Mouse (Mus musculus): ENCODE data around the gene Olfr453.

Olfr453 gene

DNA sequence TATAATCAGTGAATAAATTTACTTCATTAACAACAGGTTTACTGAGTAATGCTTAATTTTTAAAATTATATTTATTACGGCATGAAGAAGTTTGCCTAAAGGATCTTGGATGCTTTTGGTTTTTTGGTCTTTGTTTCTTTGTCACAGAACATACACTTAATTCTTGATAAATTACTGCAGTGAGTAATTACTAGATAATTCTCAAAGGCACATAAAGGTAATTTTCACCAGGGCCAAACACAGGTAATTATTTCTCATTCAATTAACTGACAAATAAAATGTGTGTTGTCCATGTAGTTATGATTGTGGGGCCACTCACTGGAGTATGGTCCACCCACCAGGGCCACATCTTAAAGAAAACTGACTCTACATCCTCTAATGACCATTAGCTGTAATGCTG, at the start of gene Olfr453:
Olfr453 (plus strand) TSS at position 301 of the 400 bp plus-strand sequence.
- no peak for DNase-seq

DNA sequence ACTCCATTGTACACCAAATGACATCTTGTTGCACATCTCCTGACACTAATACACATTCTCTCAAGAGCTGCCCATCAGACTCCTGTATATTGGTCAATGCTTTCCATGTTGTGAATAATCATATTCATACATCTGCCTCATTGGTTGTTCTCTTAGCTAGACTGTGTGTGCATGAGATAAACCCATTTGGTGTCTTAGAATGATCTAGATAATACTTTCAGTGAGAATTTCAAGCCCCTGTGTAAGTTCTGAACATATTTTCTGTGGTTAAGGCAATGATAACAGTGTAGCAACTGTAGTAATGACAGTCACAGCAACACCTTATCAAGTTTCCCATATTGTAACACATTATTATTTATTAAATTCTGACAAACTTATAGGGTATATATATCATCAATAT, 49.4 kb upstream of the Olfr453 start:
- DNase-seq = no peak

DNA sequence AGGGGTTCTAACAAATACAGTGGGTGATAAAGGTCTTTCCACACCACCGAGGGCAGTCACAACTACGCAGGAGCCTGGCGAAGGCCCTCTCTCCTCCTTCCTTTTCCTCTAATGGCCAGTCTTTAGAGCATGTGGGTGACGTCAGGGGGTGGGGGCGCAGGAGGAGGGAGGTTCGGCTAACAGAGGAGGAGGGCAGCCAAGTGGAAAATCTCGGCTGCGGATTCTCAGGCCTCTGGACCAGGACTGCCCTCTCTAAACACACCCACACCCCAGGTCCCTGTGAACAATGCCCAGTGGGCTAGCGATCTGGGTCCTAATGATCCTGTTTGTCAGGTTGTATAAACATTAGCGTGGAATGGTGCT, 47.0 kb upstream of the Olfr453 start:
- DNase-seq = peak; percentile 78

DNA sequence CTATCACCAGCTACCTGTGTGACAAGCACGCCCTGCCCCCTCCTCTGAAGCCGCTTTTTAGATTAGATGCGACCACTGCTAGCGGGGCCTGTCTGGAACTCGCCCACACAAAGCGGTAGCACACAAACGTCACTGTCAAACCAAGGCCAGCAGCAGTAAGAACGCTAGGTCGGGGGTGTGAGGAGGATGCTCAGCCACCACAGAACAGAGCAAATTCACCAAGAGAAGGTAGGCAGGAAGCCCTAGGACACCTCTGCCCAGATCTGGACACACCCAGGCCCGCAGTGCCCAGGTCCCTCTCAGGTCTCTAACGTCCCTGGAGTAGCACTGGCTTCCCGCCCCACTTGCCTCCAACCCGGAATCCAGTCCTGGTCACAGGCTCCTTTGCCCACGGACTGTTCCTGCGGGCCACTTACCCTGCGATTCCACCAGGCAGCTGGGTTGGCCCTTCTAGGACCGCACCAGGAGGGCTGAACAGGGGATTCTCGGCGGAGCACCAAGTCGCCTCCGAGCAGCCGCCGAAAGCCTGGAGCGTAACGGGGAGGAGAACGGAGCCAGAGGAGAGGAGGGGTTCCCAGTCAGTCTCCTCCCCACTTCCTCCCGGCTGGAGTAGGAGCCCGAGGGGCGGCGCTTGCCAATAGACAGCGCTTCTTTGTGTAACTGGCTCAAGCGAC, 46.5 kb upstream of the Olfr453 start:
- DNase-seq = peak; percentile 80

DNA sequence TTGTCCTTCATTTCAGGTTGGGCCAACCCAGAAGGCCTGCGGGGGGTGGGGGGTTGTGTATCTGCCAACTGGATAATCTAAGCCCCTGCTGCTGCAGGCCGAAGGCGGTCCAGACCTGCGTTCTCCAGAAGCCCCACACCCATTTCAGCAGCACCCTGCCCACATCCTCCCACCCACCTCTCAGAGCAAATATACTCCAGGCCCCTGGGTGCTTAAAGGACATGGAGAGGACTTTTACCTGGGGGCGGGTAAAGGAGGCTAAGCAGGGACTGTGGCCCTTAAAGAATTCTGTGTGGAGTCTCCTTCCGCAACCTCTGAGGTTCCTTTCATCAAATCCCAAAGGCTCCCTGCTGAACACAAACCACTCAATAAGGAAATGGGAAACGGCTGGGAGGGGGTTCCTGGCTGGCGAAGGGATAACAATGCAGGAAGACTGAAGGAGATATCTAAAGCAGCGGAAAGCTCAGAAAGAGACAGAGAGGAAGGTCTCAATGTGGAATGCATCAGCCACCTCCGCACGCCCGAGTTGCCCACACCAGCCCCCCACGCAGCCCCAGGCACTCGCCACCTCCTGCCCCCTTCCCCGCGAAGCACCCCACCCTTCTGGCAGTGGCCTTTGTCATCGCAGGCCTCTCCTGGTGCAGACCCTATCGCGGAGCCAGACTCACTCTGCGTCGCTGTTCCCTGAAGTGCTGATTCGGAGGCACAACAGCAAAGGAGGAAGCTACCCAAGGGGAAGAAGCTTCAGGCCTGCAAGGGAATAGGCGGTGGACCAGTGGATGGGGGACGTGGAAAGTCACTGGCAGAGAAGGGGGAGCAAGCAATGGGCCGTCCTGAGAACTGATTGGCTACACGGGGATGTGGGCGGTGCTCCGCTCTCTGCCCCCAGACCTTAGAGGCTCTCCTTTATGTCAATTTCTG, 29.6 kb upstream of the Olfr453 start, which contains the start of gene Tcaf1:
Tcaf1 (minus strand) TSS at position 798 of the 921 bp plus-strand sequence.
- DNase-seq = peak; percentile 88

DNA sequence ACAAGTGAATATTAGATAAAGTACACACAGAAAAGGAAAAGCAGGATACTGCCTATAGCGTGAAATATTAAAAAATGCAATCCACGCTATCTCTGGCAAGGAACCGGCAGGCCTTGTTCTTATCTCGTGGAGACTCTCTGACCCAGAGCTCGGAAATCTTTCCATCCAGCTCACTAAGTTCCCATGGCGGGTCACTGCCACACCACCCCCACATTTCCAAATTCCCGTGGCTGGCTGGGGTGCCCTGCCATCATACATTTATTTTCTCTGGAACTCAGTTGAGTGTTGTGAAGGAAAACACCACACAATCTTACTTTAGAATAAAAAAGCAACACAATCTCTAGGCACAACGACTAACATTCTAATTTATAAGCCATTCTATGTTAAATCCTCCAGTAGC, 24.5 kb upstream of the Olfr453 start:
- DNase-seq = no peak

DNA sequence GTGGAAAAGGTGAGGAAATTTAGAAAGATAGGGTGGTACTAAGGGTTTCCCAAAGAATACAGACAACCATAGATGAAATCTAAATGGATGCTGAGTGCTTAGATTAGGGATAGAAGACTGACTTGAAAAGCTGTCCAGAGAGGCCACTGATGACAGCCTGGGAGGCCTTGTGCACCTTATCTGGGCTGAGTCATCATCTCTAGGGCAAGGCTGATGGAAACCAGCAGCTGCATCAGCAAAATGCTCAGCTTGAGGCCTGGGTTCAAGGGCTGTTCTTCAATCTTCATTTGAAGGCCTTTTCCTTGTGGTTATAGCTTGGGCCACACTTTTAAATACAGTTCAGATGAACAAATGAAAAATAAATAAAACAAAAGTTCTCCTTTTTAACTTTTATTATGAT, 21.2 kb upstream of the Olfr453 start:
- DNase-seq = no peak

DNA sequence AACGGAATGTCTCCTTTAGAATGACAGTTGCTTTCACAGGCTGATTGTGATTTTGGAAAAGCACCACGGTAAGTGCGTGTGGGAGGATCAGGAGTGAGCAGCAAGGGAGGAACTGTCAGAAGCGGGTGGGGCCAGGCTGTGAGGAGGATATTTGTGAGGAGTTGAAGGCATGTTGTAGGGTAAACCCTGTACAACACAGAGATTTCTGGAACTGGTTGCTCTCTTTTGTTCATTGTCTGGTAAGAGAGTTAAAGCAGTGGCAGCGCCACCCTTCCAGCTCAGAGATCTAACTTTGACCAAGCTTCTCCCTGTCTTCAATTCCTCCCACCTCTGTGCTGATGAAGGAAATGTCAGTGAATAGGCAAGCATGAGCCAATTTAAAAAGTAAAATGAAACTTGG, 3.1 kb downstream of the Olfr453 start:
- DNase-seq = no peak

DNA sequence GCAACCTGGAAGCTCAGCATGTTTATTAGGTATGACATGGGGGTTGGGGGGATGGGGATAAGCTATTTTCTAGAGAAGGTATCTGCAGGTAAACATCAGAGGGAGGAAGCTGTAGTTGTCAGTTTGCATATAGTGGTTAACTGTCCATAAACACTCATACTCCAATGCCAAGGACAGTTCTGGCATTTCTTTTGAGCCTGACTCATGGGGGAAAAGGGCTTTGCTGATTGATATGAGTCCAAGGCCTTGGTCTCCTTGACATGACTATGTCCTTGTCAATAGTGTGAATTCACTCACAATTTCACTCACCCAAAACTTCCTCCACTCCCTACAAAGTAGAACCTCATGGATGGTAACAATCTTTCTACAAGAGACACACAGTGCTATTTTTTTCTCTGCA, 8.7 kb downstream of the Olfr453 start:
- DNase-seq = no peak

DNA sequence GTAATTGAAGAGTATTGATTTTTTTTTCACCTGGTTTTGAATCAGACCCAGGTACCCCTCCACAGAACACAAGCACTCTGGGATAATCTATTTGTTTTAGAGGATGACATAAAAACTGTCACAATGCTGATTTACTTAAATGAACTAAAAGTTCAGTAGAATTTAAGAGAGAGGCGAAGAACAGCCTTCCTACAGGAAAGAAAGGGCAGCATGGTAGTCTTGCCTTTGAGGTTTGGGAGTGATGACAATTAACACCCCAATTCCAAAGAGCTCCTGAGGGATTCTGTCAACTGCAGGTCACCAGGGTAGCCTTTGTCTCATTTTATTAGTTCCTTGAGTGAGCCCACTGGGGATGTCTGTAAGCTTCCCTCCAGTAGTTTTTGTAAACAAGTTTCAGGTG, 16.9 kb downstream of the Olfr453 start, which contains the start of gene Olfr38:
Olfr38 (plus strand) TSS at position 301 of the 400 bp plus-strand sequence.
- DNase-seq = no peak

DNA sequence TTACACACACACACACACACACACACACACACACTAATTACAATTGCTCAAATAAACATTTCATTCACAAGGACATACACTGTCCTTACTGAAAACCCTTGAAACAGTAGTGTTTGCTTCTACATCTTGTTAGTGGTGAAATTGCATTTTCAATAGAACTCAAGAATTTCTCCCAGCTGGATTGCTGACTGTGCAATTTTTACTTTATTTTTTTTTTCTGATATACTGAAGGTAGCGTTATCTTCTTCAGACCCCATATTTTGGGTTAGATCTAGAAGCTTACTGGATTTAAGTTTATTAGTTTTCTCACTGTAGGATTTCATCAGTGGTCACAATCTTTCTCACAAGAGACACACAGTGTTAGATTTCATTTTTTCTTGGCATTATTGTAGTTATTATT, 37.9 kb downstream of the Olfr453 start:
- DNase-seq = no peak

DNA sequence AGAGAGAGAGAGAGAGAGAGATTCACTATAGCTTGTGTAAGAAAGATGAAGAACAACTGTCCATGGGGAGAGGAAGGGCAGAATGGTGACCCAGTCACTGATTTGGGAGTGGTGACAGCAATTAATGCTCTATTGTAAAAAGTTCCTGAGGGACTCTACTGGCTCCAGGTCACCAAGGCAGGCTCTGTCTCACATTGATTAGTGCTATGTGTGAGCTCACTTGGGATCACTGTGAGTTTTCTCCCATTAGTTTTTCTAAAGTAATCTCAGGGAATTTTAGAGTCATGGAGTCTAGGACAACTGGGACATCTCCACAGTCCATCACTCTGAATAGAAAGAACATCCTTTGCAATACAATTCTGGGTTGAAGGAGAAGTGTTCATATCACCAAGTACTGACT, 45.6 kb downstream of the Olfr453 start, which contains the start of gene Olfr452:
Olfr452 (plus strand) TSS at position 301 of the 400 bp plus-strand sequence.
- DNase-seq = no peak

DNA sequence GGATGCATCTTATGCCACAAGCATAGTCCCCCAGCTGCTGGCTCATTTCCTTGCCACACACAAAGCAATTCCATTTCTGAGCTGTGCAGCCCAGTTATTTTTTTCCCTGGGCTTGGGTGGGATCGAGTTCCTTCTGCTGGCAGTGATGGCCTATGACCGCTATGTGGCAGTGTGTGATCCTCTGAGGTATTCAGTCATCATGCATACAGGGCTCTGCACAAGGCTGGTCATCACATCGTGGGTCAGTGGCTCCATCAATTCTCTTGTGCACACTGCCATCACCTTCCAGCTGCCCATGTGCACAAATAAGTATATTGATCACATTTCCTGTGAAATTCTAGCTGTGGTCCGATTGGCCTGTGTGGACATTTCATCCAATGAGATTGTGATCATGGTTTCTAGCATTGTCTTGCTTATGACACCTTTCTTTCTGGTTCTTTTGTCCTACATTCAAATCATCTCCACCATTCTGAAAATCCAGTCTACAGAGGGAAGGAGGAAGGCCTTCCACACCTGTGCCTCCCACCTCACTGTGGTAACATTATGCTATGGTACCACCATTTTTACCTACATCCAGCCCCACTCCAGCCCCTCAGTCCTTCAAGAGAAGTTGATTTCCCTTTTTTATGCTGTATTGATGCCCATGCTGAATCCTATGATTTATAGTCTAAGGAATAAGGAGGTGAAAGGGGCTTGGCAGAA, 51.2 kb downstream of the Olfr453 start:
- no peak for DNase-seq

DNA sequence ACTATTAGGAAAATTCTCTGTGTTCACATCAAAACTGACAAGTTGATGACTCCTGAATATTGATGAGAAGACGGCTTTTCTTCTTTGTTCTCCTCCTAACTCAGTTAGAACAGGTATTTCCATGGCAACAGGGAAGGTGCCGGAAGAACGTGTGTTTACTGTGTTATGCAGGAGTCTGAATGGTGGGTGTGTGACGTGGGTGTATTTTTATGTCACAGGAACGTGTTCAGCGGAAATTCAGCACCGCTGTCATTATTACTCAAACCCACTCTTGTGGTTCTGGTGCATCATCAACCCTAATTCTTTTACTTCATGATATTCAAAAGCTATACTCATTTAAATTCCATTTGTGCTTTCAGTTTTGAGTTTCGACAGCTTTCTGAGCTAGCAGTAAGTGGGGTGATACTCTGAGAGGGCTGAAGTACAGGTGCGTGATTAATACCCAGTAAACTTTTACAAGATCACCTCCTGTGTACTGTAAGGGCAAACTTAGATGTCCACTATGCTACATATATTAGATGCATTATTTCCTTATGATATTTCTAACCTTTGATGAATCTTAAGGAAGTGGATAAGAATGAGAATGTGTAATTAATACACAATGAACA, 51.9 kb downstream of the Olfr453 start:
- DNase-seq = no peak

DNA sequence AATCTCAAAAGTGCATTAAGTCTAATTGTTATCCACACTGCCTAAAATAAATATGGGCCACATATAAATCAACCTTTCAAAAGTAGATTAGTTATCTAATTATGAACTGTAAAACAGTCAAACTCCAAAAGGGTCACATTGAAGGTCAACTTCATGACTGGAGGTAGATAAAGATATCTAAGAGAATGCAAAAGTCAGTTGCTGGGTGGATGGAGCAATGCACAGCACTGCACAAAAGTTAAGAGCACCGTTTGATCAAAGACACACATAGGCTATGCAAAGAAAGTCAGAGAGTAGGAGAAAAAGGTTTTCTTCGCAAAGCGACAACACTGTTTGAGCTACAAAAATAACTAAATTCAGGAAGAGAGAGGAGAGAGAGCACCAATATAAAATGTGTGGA, 55.8 kb downstream of the Olfr453 start:
- DNase-seq = no peak

Measured in cerebellum, adult 11 months (tissue).